Mouse (Mus musculus): ENCODE measurements around the gene Mfsd9. TPM values are rescaled to one million over a fixed set of nuclear protein-coding genes. Genes with fewer than 3 reads are reported as not detected.

Gene Mfsd9
- total RNA-seq, 2 experiments from 2014 or later = 4.2 to 4.5 TPM

DNA sequence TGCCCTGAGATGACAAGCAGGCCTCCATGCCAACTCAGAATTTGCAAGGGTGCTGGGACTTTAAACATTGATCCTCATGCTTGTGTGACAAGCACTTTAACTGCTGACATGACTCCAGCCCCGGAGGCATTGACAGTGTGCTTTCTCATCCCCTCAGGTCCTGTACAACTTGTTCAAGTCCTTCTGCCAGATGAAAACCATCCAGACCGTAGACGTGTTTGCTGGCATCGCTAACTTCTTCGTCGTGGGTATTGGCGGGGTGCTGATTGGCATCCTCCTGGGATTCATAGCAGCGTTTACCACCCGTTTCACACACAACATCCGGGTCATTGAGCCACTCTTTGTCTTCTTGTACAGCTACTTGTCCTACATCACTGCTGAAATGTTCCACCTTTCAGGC is 64.4 kb downstream of the Mfsd9 start:
- DNase-seq (ENCODE audit: extremely low spot score in 1 of 2, low spot score in 1 of 2) = no peak

Other genes with a start within 250 kb of the Mfsd9 start
- gene Slc9a4, start 210.6 kb downstream of the Mfsd9 start, total RNA-seq (2021) = 10 to 100 TPM; 19.5 to 19.6 TPM
- gene Slc9a2, start 110.1 kb downstream of the Mfsd9 start, total RNA-seq (2021) = 10 to 100 TPM; 23.7 to 23.8 TPM
- gene Tmem182, start 14.9 kb upstream of the Mfsd9 start, total RNA-seq (2021) = under 1 TPM; 0.20 to 0.21 TPM

Data from layer of hippocampus, postnatal 25 days (tissue).